Mouse (Mus musculus) hindbrain, embryonic 14.5 days (tissue): ENCODE measurements around the gene Klf7. TPM values are rescaled to one million over a fixed set of nuclear protein-coding genes. Genes with fewer than 3 reads are reported as not detected.
A peak's percentile ranks its signal among the peaks of the same experiment; 100 is the strongest.

Experiments used
- ATAC-seq: fragments of 200-750 bp; cut with Nextera tagmentation; 2 replicates; pipeline ENCODE4 v1.8.0; 2017; ENCODE audit warnings: moderate number of reproducible peaks, mild to moderate bottlenecking, moderate TSS enrichment, moderate library complexity; ENCODE audit not compliant: low FRiP score
- DNase-seq: peaks from one replicate; pipeline ENCODE4 v3.0.0-alpha.2; 2015; ENCODE audit warnings: low spot score
- H3K27ac ChIP-seq: fragments of 300-500 bp; sonication (generic); 2 replicates; pipeline ENCODE4 v1.5.1; 2014; ENCODE audit warnings: mild to moderate bottlenecking, moderate library complexity
- H3K27me3 ChIP-seq: fragments of 300-500 bp; sonication (generic); 2 replicates; pipeline ENCODE4 v1.6.1; 2014; ENCODE audit warnings: mild to moderate bottlenecking, low read length, mixed read lengths; ENCODE audit not compliant: control insufficient read depth, insufficient read depth
- H3K36me3 ChIP-seq: fragments of 300-500 bp; sonication (generic); replicated peaks from 2 replicates; pipeline ENCODE4 v1.6.1; 2014; ENCODE audit not compliant: control insufficient read depth, insufficient read depth
- H3K4me1 ChIP-seq: fragments of 300-500 bp; sonication (generic); replicated peaks from 2 replicates; pipeline ENCODE4 v1.6.1; 2014; ENCODE audit warnings: antibody characterized with exemption, low read length, mixed read lengths; ENCODE audit not compliant: control insufficient read depth, insufficient read depth
- H3K4me2 ChIP-seq: fragments of 300-500 bp; sonication (generic); replicated peaks from 2 replicates; pipeline ENCODE4 v1.6.1; 2014; ENCODE audit warnings: mild to moderate bottlenecking, moderate library complexity
- H3K4me3 ChIP-seq: fragments of 300-500 bp; sonication (generic); replicated peaks from 2 replicates; pipeline ENCODE4 v1.5.1; 2014; ENCODE audit warnings: mild to moderate bottlenecking, low read length
- H3K9ac ChIP-seq: fragments of 300-500 bp; sonication (generic); 2 replicates; pipeline ENCODE4 v1.6.1; 2014
- H3K9me3 ChIP-seq: fragments of 300-500 bp; sonication (generic); 2 replicates; pipeline ENCODE4 v1.6.1; 2016; ENCODE audit warnings: low read length; ENCODE audit not compliant: control insufficient read depth
- WGBS: fragments of 180-500 bp; shearing (Covaris S2); extraction: QIAGEN DNeasy Blood & Tissue Kit; methylation state at CpG from one replicate; pipeline ENCODE4 v1.1.7; 2014; 5-methylcytosine and 5-hydroxymethylcytosine counted together
- polyA plus RNA-seq: library from polyadenylated mRNA; unstranded; fragments of >200 nt; fragmentation: Nextera tagmentation; extraction: Ambion mirVana; gene quantifications from 2 replicates; pipeline ENCODE4 v1.2.1, GENCODE M21; 2014

Gene Klf7
- polyA plus RNA-seq, 1 experiment from 2014 or later = 80.1 TPM

DNA sequence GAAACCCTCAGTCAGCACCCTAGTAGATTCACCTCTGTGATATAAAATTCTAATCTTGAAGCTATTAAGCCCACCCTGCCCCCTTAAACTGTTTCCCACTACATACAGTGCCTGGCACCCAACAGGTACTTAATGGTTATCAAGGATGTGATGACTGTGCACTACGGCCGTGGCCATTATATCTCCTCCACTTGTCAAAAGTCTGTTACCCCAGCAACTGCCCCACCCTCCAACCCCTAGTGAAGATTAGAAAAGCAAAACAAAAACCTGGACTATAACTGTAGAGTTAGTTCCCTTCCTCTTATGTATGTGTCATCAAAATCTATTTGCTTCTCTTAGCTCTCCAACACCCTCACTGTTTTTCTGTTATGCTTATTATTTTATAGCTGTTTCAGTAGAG lies 40.9 kb downstream of the Klf7 start:
- DNase-seq (no peak), ATAC-seq (no peak)
- Histone ChIP-seq H3K4me2 (no peak overlapping the region), H3K27ac (no peak overlapping the region), H3K4me1 (peaks cover 44% of the 10 kb centered on the region), H3K9me3 (no peaks in the 10 kb centered on the region), H3K36me3 (peaks cover 19% of the 10 kb centered on the region), H3K4me3 (no peak overlapping the region), H3K9ac (no peak overlapping the region), H3K27me3 (no peaks in the 10 kb centered on the region)
- 54% methylated on average over 2 of the region's 2 CpGs for WGBS

DNA sequence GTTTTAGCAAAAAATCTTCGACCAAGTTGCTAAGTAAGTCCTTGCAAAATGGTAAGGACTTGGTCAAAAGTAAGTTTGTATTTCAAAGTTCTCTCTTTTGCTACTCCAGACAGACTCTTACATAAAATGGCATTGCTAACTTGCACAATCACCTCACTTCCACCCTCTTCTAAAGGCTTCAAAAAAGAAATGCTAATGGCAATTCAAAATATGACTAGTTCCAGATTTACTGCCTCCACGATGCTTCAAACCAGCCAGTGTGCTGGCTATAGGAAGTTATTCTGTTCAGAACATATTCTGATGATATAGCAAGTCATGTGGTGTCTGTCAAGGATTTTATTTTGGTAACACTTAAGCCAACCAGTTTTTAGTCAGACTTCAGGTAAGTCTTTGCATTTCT lies 41.8 kb downstream of the Klf7 start:
- H3K4me2 ChIP-seq = no peak overlapping the region
- no peaks in the 10 kb centered on the region for H3K27me3 ChIP-seq
- WGBS = 85% methylated on average over 2 of the region's 2 CpGs

DNA sequence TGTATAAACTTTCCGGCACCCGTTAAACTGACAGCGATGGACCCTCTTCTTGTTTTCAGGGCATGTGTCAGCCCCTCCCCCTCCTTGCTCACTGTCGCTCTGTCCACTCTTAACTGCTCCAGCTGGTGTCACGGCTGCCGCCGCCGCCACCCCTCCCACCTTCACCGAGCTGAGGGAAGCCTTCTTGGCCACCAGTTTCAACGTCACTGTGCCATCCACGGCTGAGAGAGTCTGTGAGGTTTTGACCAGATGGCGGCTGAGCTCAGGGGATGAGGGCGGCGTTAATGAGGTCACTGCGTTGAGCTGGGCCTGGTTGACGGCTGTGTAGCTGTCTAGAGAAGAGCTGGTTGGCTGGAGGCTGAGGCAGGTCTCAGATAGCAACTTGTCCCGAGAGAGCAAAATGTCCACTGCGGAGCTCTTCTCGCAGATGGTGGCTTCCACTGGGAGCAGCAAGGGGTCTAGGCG lies 43.3 kb downstream of the Klf7 start:
- DNase-seq (no peak), ATAC-seq (peak; percentile 41; the same call in 1 of the 2 replicates)
- Histone ChIP-seq H3K9me3 (no peaks in the 10 kb centered on the region), H3K4me3 (no peak overlapping the region), H3K4me1 (peaks cover 36% of the 10 kb centered on the region), H3K36me3 (peaks cover 29% of the 10 kb centered on the region), H3K4me2 (no peak overlapping the region), H3K27me3 (no peaks in the 10 kb centered on the region), H3K9ac (no peak overlapping the region), H3K27ac (peak overlapping the region; percentile 52; the same call in 1 of the 2 replicates)
- 61% methylated on average over 20 of the region's 20 CpGs for WGBS

More for the DNA sequence above, 41.8 kb downstream of the Klf7 start:
- no peak for DNase-seq
- H3K4me1 ChIP-seq = peaks cover 36% of the 10 kb centered on the region
- H3K36me3 ChIP-seq = peaks cover 25% of the 10 kb centered on the region
- H3K9me3 ChIP-seq = no peaks in the 10 kb centered on the region
- H3K9ac ChIP-seq = no peak overlapping the region
- no peak for ATAC-seq
- H3K4me3 ChIP-seq = no peak overlapping the region
- no peak overlapping the region for H3K27ac ChIP-seq

DNA sequence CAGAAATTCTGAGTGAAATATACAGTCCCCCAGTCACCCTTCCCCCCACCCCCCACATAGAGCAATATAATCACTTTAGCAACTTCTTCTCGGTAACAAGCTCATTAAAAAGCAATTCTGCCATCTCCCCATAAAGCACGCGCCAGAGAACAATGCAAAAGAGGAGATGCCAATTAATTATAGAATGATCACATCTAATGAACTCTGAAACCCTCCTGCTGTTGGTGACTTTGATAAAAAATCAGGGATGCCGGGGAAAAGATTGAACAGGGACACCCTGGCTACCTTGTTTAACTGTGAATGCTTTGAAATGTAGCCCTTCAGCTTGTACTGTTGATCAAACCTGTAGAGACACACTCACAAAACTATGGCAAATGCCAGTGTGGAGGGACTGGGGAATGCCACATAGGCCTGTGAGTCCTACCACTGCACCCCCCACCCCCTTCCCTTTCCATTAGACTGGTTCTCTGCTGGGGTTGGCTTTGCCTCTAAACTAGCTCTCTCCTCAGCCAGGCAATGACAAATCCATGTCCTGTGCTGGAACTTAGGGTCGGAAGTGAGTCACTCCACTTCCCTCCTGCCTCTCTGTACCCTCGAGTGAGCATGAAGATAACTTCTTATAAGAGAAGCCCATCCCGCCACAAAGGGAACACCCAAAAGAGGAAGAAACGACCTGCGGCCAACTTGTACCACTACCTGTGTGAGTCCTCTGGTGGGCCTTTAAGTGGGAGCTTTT lies 43.9 kb downstream of the Klf7 start:
- H3K4me2 ChIP-seq = no peak overlapping the region
- DNase-seq (no peak), ATAC-seq (0 out of 2 replicates have a peak, but pooled peaks have one; percentile 15)
- WGBS = 64% methylated on average over 9 of the region's 9 CpGs
- H3K27ac ChIP-seq = peak overlapping the region; percentile 52; the same call in 1 of the 2 replicates
- peaks cover 29% of the 10 kb centered on the region for H3K36me3 ChIP-seq
- H3K9me3 ChIP-seq = no peaks in the 10 kb centered on the region
- no peak overlapping the region for H3K9ac ChIP-seq
- H3K27me3 ChIP-seq = no peaks in the 10 kb centered on the region
- H3K4me1 ChIP-seq = peaks cover 36% of the 10 kb centered on the region
- no peak overlapping the region for H3K4me3 ChIP-seq

DNA sequence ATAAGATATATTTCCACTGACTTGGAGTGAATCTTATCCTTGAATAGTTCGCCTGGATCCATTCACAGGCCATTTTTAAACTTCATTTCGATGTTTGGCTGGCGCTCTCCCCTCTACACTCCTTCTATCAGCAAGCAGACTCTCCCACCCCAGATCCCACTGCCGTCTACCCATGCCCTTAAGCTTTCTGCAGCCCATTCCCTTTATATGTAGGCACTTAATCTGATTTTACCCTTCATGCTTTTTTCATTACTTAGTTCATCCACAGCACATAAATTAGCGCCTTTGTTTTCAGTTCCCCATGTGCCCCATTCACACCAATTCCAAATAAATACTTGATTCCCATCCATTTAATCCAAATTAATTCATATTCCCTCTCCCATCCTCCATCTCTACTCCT lies 48.0 kb downstream of the Klf7 start:
- H3K36me3 ChIP-seq = peaks cover 32% of the 10 kb centered on the region
- WGBS = 71% methylated on average over 5 of the region's 5 CpGs
- H3K27me3 ChIP-seq = no peaks in the 10 kb centered on the region
- DNase-seq (no peak), ATAC-seq (no peak)
- H3K27ac ChIP-seq = no peak overlapping the region
- no peak overlapping the region for H3K4me3 ChIP-seq
- H3K9ac ChIP-seq = no peak overlapping the region
- H3K4me1 ChIP-seq = peaks cover 43% of the 10 kb centered on the region
- H3K4me2 ChIP-seq = no peak overlapping the region
- no peaks in the 10 kb centered on the region for H3K9me3 ChIP-seq

DNA sequence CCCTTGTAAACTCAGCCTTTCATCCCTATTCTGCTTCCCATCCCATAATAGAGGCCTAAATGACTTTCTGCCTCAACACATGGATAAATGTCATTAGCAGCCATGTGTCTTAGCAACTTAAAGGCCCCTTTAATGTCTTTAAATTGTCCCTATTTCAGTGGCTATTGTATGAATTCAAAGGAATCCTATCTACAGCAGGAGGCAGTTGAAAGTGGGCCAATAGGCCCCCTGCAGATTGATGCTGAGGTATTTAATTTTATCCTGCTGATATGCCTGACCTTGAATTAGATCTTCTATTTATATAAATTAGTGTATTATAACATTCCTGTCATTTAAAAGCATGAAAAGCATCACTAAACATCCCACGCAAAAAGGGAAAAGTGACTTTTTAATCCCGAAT lies 51.1 kb downstream of the Klf7 start:
- no peak overlapping the region for H3K9ac ChIP-seq
- WGBS = 65% methylated on average over 2 of the region's 2 CpGs
- H3K4me2 ChIP-seq = no peak overlapping the region
- peaks cover 13% of the 10 kb centered on the region; the same call in 1 of the 2 replicates for H3K36me3 ChIP-seq
- DNase-seq = no peak
- H3K4me3 ChIP-seq = no peak overlapping the region
- no peaks in the 10 kb centered on the region for H3K27me3 ChIP-seq
- ATAC-seq = no peak
- H3K27ac ChIP-seq = no peak overlapping the region
- H3K4me1 ChIP-seq = peaks cover 50% of the 10 kb centered on the region
- no peaks in the 10 kb centered on the region for H3K9me3 ChIP-seq

DNA sequence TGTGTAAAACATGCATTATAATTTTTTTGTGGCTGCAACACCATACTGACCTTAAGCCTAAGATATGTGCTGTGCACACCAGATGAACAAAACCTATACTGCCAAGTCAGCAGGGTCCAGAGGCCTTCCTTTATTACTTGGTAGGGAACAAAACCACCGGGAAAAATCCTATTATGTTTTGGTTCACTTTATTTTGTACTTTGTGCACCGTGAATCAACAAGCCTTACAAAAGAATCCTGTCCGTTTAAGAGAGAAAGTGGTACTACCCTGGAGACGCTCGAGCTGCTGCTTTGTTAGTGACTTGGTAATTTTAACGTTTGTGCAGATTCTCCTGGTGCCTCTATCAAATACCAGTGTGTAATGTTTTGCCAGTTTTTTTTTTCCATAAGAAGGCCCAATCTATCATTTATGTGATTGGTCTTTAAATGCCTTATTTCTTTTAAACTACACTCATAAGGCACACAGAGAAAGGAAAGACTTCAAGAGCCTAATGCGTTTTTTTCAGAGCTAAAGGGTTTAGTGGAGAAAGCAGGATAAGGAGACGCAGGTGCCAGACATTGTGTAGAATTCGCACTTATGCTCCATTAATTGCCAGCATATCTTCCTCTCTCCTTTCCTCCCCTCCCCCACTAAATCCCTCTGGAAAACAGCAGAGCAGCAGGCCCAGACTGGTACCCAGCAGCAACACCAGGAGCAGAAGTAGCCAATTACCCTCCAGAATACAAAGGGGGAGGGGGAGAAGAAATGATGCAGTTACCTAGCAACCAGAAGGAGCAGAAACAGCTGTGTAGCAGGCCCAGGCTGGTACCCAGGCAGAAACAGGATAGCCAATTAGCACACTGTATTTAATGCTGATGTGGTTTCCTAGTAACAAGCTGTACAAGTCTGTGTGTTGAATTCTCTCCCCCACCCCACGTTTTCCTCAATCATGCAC lies 55.5 kb downstream of the Klf7 start:
- DNase-seq (peak; percentile 85), ATAC-seq (peak; percentile 96)
- H3K27me3 ChIP-seq = no peaks in the 10 kb centered on the region
- H3K4me2 ChIP-seq = peak overlapping the region; percentile 21
- 12% methylated on average over 10 of the region's 10 CpGs for WGBS
- H3K36me3 ChIP-seq = no peaks in the 10 kb centered on the region
- no peaks in the 10 kb centered on the region for H3K9me3 ChIP-seq
- no peak overlapping the region for H3K4me3 ChIP-seq
- peak overlapping the region; percentile 79 for H3K27ac ChIP-seq
- H3K9ac ChIP-seq = peak overlapping the region; percentile 0; the same call in 1 of the 2 replicates
- H3K4me1 ChIP-seq = peaks cover 92% of the 10 kb centered on the region

DNA sequence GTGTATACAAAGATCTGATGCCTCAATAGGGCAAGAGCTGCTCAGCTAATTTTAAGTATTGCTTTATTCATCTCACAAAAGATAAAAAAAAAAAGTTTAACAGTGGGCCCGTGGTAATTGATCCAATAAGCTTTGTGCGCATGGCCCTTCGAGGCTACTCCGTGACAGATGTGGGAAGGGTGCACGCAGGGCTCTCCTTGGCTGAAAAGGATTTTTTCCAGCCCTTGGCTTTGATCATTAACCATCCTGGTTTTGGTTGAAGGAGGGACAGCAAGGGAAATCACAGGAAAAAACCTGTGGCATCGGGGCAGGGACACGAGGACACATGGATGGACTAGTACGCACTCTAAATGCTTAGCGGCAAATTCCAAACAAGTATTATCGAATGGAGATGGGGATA lies 60.6 kb downstream of the Klf7 start:
- WGBS = 42% methylated on average over 10 of the region's 10 CpGs
- ATAC-seq = no peak
- peak overlapping the region; percentile 85 for H3K27ac ChIP-seq
- H3K9ac ChIP-seq = peak overlapping the region; percentile 32; the same call in 1 of the 2 replicates
- peak overlapping the region; percentile 28; the same call in 1 of the 2 replicates for H3K4me2 ChIP-seq
- no peaks in the 10 kb centered on the region for H3K36me3 ChIP-seq
- no peak for DNase-seq
- H3K4me3 ChIP-seq = no peak overlapping the region
- H3K9me3 ChIP-seq = no peaks in the 10 kb centered on the region
- peaks cover 74% of the 10 kb centered on the region for H3K4me1 ChIP-seq
- no peaks in the 10 kb centered on the region for H3K27me3 ChIP-seq
